Mouse (Mus musculus) CH12.LX (cell line): ENCODE measurements around the gene Sptbn2. TPM values are rescaled to one million over a fixed set of nuclear protein-coding genes. Genes with fewer than 3 reads are reported as not detected.
A peak's percentile ranks its signal among the peaks of the same experiment; 100 is the strongest.

Experiments used
- DNase-seq: peaks from one replicate; pipeline ENCODE4 v3.0.0-alpha.2; 2013; ENCODE audit errors: extremely low read depth
- H3K27ac ChIP-seq: 2 replicates; pipeline ENCODE4 v1.5.1; 2012; ENCODE audit warnings: low read depth, mild to moderate bottlenecking, control low read depth, moderate library complexity; ENCODE audit not compliant: insufficient read depth
- H3K27me3 ChIP-seq: replicated peaks from 2 replicates; pipeline ENCODE3; 2012; ENCODE audit warnings: inconsistent platforms
- H3K36me3 ChIP-seq, 2 experiments: replicated peaks in 1 of 2; 2 replicates each; pipeline versions ENCODE3 to v1.6.1; 2012; ENCODE audit warnings: inconsistent platforms in 1 of 2, low read length in 1 of 2, mild to moderate bottlenecking in 1 of 2, mixed read lengths in 1 of 2, moderate library complexity in 1 of 2; ENCODE audit not compliant: control insufficient read depth in 1 of 2, insufficient read depth in 1 of 2
- H3K4me1 ChIP-seq, 2 experiments: 2 replicates each; pipeline ENCODE4 v1.6.1; 2012; ENCODE audit warnings: inconsistent platforms in 1 of 2, moderate library complexity in 1 of 2; ENCODE audit not compliant: insufficient read depth in 2 of 2, control insufficient read depth in 1 of 2
- H3K4me2 ChIP-seq: 2 replicates; pipeline ENCODE4 v1.6.1; 2012; ENCODE audit warnings: low read depth, mild to moderate bottlenecking, control low read depth; ENCODE audit not compliant: poor library complexity, insufficient read depth, severe bottlenecking
- H3K4me3 ChIP-seq, 3 experiments: fragments of 150-350 bp in 1 of 3; sonication (generic) in 1 of 3; replicated peaks in 1 of 3; 2 replicates each; pipeline versions ENCODE3 to v1.5.1; 2011 to 2012; ENCODE audit warnings: low read depth in 2 of 3, low read length in 2 of 3, mild to moderate bottlenecking in 2 of 3, moderate library complexity in 2 of 3, control low read depth in 1 of 3, improper control_type of control experiment in 1 of 3, inconsistent platforms in 1 of 3, mixed read lengths in 1 of 3; ENCODE audit not compliant: poor library complexity in 1 of 3
- H3K79me2 ChIP-seq: replicated peaks from 2 replicates; pipeline ENCODE4 v1.6.1; 2012; ENCODE audit warnings: mild to moderate bottlenecking, moderate library complexity; ENCODE audit not compliant: control insufficient read depth, poor library complexity, insufficient read depth, severe bottlenecking; ENCODE audit errors: extremely low read depth
- H3K9ac ChIP-seq: 2 replicates; pipeline ENCODE4 v1.6.1; 2012; ENCODE audit warnings: low read depth, mild to moderate bottlenecking, control low read depth, moderate library complexity; ENCODE audit not compliant: insufficient read depth
- H3K9me3 ChIP-seq: replicated peaks from 2 replicates; pipeline ENCODE3; 2012; ENCODE audit warnings: low read length, inconsistent platforms, mixed read lengths
- BHLHE40 ChIP-seq: IDR thresholded peaks from 2 replicates; pipeline ENCODE4 v1.6.1; 2011; ENCODE audit warnings: mild to moderate bottlenecking, low read depth, low read length, improper control_type of control experiment
- CTCF ChIP-seq, 2 experiments: IDR thresholded peaks in 1 of 2; conservative IDR thresholded peaks in 1 of 2; 2 replicates each; pipeline ENCODE4 v1.5.1; 2011 to 2012; ENCODE audit warnings: low read depth in 2 of 2, low read length in 2 of 2, improper control_type of control experiment in 1 of 2, inconsistent platforms in 1 of 2, mild to moderate bottlenecking in 1 of 2, moderate library complexity in 1 of 2
- E2F4 ChIP-seq: IDR thresholded peaks from 2 replicates; pipeline ENCODE4 v1.6.1; 2011; ENCODE audit warnings: low read depth, low read length, improper control_type of control experiment; ENCODE audit not compliant: insufficient replicate concordance
- ETS1 ChIP-seq: conservative IDR thresholded peaks from 2 replicates; pipeline ENCODE4 v1.6.1; 2012; ENCODE audit warnings: low read depth, mild to moderate bottlenecking, inconsistent platforms, low read length, improper control_type of control experiment, moderate library complexity
- GABPA ChIP-seq: IDR thresholded peaks from 2 replicates; pipeline ENCODE4 v1.6.1; 2012; ENCODE audit warnings: low read depth, low read length, improper control_type of control experiment, inconsistent platforms; ENCODE audit not compliant: insufficient replicate concordance
- HCFC1 ChIP-seq: IDR thresholded peaks from 2 replicates; pipeline ENCODE4 v1.6.1; 2012; ENCODE audit warnings: low read depth, mild to moderate bottlenecking, inconsistent platforms, low read length, improper control_type of control experiment
- IRF4 ChIP-seq: IDR thresholded peaks from 2 replicates; pipeline ENCODE4 v1.6.1; 2014; ENCODE audit warnings: low read depth, mild to moderate bottlenecking, inconsistent platforms, low read length, improper control_type of control experiment
- JUND ChIP-seq: conservative IDR thresholded peaks from 2 replicates; pipeline ENCODE4 v1.6.1; 2011; ENCODE audit warnings: low read depth, low read length, improper control_type of control experiment
- KAT2A ChIP-seq: IDR thresholded peaks from 2 replicates; pipeline ENCODE4 v1.6.1; 2012; ENCODE audit warnings: low read length, improper control_type of control experiment, inconsistent platforms; ENCODE audit not compliant: insufficient replicate concordance
- MAZ ChIP-seq: IDR thresholded peaks from 2 replicates; pipeline ENCODE4 v1.6.1; 2012; ENCODE audit warnings: low read depth, mild to moderate bottlenecking, inconsistent platforms, low read length, improper control_type of control experiment, moderate library complexity
- RAD21 ChIP-seq: IDR thresholded peaks from 2 replicates; pipeline ENCODE4 v1.6.1; 2011; ENCODE audit warnings: low read depth, mild to moderate bottlenecking, low read length, improper control_type of control experiment, moderate library complexity
- SIN3A ChIP-seq: IDR thresholded peaks from 2 replicates; pipeline ENCODE4 v1.6.1; 2012; ENCODE audit warnings: low read length, improper control_type of control experiment, inconsistent platforms
- SMC3 ChIP-seq: IDR thresholded peaks from 2 replicates; pipeline ENCODE4 v1.6.1; 2011; ENCODE audit warnings: low read depth, low read length, improper control_type of control experiment
- TBP ChIP-seq: conservative IDR thresholded peaks from 2 replicates; pipeline ENCODE4 v1.6.1; 2011; ENCODE audit warnings: low read depth, low read length, improper control_type of control experiment
- UBTF ChIP-seq: IDR thresholded peaks from 2 replicates; pipeline ENCODE4 v1.6.1; 2012; ENCODE audit warnings: low read depth, mild to moderate bottlenecking, inconsistent platforms, low read length, improper control_type of control experiment, moderate library complexity
- USF1 ChIP-seq: IDR thresholded peaks from 2 replicates; pipeline ENCODE4 v1.6.1; 2014; ENCODE audit warnings: low read depth, mild to moderate bottlenecking, inconsistent platforms, low read length, improper control_type of control experiment
- ZC3H11A ChIP-seq: IDR thresholded peaks from 2 replicates; pipeline ENCODE4 v1.6.1; 2012; ENCODE audit warnings: low read depth, mild to moderate bottlenecking, inconsistent platforms, low read length, improper control_type of control experiment
- ZNF384 ChIP-seq: IDR thresholded peaks from 2 replicates; pipeline ENCODE4 v1.6.1; 2012; ENCODE audit warnings: low read depth, low read length, improper control_type of control experiment, inconsistent platforms
- dilution Hi-C: fragments of 300-500 bp; cut with MboI; formaldehyde crosslinking; loops from 2 replicates; pipeline ENCODE4 v1.14.3; 2020; ENCODE audit warnings: low sequenced_read_pairs; ENCODE audit not compliant: extremely low pct_unique_long_range_greater_than_20kb, extremely low pct_ligation_motif_present
- in situ Hi-C: fragments of 300-500 bp; cut with MboI; formaldehyde crosslinking; loops from 3 replicates; pipeline ENCODE4 v1.14.3; 2019; ENCODE audit warnings: low sequenced_read_pairs, low pct_ligation_motif_present, low pct_unique_long_range_greater_than_20kb, mixed read lengths
- polyA plus RNA-seq: library from polyadenylated mRNA; unstranded; fragments of >175 nt; gene quantifications from 2 replicates; pipeline ENCODE4 v1.2.1, GENCODE M21; 2012; ENCODE audit warnings: low read depth; ENCODE audit not compliant: insufficient read length
- total RNA-seq, 2 experiments: library from RNA; depleted of rRNA; stranded (reverse); fragments of 300-350 nt in 1 of 2; fragments of >200 nt in 1 of 2; gene quantifications; 2 replicates each; pipeline ENCODE4 v1.2.3; 2012 to 2014

The Sptbn2 gene
- total and polyA plus RNA-seq, 3 experiments, result 0.08 to 2.7 (median 0.24) TPM

GRCm38 (mm10) chr19:4743524-4743923 is 32.6 kb downstream of the Sptbn2 start:
- dilution Hi-C loops, result no loop called here
- Histone ChIP-seq H3K27me3 (no peaks in the 10 kb centered on the region), H3K9me3 (no peaks in the 10 kb centered on the region), H3K4me3 (no peak overlapping the region), H3K36me3 (peaks cover 0 to 6% of the 10 kb centered on the region in 2 experiments)
- in situ Hi-C loops, result loop anchor here (5.0 to 10.0 kb wide), 3 partner anchors 49 to 246 kb away; partner anchors contain the start of genes 2010003K11Rik, Gm960 and Rce1
- TF ChIP-seq HCFC1, result no peak
- peak; percentile 15 to 75; a peak in 3 of 4 replicates for TF ChIP-seq CTCF (conservative IDR thresholded peaks at IDR 0.05 in 1 of 2, IDR thresholded peaks at IDR 0.05 in 1 of 2; ENCODE audit: low read depth in 2 of 2, low read length in 2 of 2)
- peak; percentile 62 for TF ChIP-seq RAD21
- peak; percentile 87 for TF ChIP-seq ZNF384
- peak; percentile 65 for TF ChIP-seq SMC3
- TF ChIP-seq ZC3H11A, result peak; percentile 46; the same call in 1 of the 2 replicates
- TF ChIP-seq E2F4, result no peak
- TF ChIP-seq MAZ, result 0 out of 2 replicates have a peak, but pooled peaks have one; percentile 32
- TF ChIP-seq UBTF, result no peak
- TF ChIP-seq, all 38 proteins: peak for 6
- H3K79me2 ChIP-seq, result no peaks in the 10 kb centered on the region
- no peak overlapping the region for H3K27ac ChIP-seq
- no peak overlapping the region for H3K9ac ChIP-seq
- H3K4me1 ChIP-seq, result no peaks in the 10 kb centered on the region
- no peak overlapping the region for H3K4me2 ChIP-seq
- peak; percentile 27 for DNase-seq

DNA sequence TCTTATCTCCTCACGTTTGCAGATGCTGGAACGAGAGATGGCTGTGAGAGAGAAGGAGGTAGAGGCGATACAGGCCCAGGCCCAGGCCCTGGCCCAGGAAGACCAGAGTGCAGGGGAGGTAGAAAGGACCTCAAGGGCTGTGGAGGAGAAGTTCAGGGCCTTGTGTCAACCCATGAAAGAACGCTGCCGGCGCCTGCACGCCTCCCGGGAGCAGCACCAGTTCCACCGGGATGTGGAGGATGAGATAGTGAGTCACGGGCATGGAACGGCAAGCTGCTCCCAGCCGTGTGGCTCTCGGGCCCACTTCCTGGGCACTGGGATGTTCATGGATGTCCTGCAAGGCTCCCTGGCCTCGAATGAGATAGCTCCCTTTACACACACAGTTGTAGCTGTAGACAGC is 33.1 kb downstream of the Sptbn2 start:
- Histone ChIP-seq H3K4me2 (no peak overlapping the region), H3K79me2 (no peaks in the 10 kb centered on the region), H3K27me3 (no peaks in the 10 kb centered on the region), H3K4me1 (no peaks in the 10 kb centered on the region), H3K36me3 (peaks cover 0 to 6% of the 10 kb centered on the region in 2 experiments), H3K9ac (no peak overlapping the region), H3K9me3 (no peaks in the 10 kb centered on the region), H3K4me3 (no peak overlapping the region), H3K27ac (no peak overlapping the region)
- dilution Hi-C loops (no loop called here), in situ Hi-C loops (loop anchor here (5.0 to 10.0 kb wide), 3 partner anchors 49 to 247 kb away; partner anchors contain the start of genes 2010003K11Rik, Gm960 and Rce1)
- TF ChIP-seq GABPA (no peak), ZNF384 (no peak)
- no peak for DNase-seq

DNA sequence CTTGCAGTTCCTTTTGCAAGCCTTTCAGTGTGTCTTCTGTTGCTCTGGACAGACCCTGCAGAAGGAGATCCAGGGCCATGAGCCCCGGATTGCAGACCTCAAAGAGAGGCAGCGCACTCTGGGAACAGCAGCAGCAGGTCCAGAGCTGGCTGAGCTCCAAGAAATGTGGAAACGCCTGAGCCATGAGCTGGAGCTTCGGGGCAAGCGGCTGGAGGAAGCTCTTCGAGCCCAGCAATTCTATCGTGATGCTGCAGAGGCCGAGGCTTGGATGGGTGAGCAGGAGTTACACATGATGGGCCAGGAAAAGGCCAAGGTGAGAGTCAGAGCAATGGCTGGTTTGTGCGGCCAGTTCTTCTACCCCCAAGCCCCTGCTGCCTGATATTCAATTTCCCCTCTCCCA is 34.1 kb downstream of the Sptbn2 start:
- H3K9ac ChIP-seq, result no peak overlapping the region

More for the DNA sequence above, 34.1 kb downstream of the Sptbn2 start:
- Histone ChIP-seq H3K79me2 (no peaks in the 10 kb centered on the region), H3K27ac (no peak overlapping the region), H3K27me3 (no peaks in the 10 kb centered on the region), H3K9me3 (no peaks in the 10 kb centered on the region), H3K4me3 (no peak overlapping the region), H3K4me2 (no peak overlapping the region), H3K36me3 (peaks cover 0 to 6% of the 10 kb centered on the region in 2 experiments), H3K4me1 (no peaks in the 10 kb centered on the region)
- DNase-seq, result no peak
- dilution Hi-C loops, result no loop called here
- TF ChIP-seq BHLHE40, result no peak
- TF ChIP-seq TBP, result no peak
- TF ChIP-seq ETS1, result no peak
- no peak for TF ChIP-seq USF1
- no peak for TF ChIP-seq IRF4
- no peak for TF ChIP-seq JUND
- TF ChIP-seq SIN3A, result no peak
- no peak for TF ChIP-seq KAT2A
- in situ Hi-C loops, result loop anchor here (10.0 kb wide), 1 partner anchor 50 kb away; the partner anchor contains the start of gene Gm960
